Mouse (Mus musculus) layer of hippocampus, adult 8-10 months (tissue): ENCODE measurements at regions not wholly inside any gene's neighbourhood (a gene's known extent, or its start where the extent isn't known, plus 50 kb on each side); places are given as distances from the start of the nearest gene placed in this dataset.

Experiments used
- DNase-seq, 2 experiments: peaks; one replicate each; pipeline ENCODE4 v3.0.0; 2022; ENCODE audit warnings: low spot score in 2 of 2

DNA sequence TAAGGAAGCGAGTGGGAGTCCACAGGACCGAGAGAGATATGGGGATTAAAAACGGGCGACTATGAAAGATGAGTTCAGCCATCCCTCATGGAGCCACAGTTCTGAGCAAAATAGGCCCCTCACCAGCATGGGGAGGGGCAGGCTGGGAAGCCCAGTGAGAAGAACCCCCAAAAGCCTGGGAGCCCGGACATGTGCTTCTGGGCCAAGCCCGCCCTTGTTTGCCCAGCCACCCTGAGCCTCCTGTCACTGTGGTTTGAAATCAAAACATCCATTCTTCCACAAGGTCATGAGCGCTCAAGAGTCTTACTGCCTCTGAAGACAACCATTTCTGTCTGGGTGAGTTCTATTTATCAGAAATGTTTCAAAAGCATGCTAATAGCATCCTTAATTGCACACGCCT is 105.0 kb upstream of the Bcl6 start:
- no peak for DNase-seq

DNA sequence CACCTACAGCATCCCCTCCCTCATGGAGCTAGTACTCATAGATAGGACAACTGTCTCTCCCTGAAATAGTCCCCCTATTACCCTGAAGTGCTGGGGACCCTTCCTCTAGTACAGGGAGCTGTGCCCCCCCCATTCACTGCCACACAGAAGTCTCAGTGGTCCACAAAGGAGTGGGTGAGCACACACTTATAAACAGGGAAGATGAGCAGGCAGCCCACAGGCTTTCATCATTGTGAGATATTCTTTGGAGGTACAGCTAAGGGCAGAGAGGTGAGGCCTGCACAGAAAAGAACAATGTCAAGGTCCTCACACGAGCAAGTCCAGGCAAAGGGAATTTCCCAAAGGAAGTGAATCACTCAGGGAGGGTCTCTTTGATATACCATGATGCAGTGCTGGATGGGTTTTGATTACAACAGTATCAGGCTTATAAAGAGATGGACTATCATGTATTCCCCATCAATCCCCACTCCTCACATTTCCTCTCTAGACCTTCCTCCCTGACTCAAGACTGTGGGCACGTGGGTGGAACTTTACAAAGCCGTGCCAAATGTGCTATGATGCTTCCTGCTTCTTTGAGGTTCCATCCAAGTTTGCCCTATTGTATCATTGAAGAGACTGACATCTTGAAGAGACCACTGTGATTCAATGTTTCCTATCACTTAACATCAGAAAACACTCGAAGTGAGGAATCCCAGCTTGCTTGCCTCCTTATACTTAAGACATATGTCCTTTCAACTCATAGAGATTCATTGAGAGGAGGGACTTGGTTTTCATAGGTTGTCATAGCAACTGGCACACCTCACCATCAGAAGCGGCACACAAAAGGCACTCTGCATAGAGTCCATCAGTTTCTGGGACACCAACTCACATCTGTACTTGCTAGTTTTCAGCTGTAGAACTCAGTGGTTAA is 104.2 kb upstream of the Bcl6 start:
- DNase-seq = no peak

DNA sequence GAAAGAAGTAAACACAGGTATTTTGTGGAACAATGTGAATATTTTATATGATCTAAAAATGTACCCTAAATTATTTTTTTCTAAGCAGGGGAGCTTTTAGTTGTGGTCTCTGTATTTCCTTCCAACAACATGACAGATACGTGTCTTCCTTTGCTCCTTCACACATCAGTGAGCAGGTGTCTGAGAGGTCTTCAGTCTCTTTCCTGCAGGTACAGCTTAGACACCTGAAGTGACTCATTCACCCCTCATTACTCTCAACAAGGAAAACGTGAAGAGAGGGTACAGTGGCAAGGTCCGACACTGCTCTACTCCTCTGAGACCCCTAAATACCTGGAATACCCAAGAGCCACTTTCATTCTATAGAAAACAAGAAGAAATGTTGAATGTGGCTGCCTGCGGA is 103.5 kb upstream of the Bcl6 start:
- DNase-seq = no peak

DNA sequence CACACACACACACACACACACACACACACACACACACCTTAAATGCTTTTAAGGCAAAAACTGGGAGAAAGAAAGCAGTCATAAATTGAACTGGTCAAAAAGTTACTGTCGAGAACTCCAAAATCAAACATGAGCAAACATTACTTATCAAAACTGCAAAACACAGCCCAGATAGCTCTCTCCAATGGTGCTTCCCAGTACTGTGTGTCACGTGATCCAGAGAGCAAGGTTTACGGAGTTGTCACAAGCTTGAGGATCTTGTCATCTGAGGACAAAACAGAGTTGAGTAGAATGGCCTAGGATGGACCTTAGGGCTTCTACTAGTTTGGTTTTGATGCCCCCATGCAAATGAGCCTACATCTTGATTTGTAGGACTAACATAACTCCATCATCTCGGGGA is 102.3 kb upstream of the Bcl6 start:
- DNase-seq = no peak

DNA sequence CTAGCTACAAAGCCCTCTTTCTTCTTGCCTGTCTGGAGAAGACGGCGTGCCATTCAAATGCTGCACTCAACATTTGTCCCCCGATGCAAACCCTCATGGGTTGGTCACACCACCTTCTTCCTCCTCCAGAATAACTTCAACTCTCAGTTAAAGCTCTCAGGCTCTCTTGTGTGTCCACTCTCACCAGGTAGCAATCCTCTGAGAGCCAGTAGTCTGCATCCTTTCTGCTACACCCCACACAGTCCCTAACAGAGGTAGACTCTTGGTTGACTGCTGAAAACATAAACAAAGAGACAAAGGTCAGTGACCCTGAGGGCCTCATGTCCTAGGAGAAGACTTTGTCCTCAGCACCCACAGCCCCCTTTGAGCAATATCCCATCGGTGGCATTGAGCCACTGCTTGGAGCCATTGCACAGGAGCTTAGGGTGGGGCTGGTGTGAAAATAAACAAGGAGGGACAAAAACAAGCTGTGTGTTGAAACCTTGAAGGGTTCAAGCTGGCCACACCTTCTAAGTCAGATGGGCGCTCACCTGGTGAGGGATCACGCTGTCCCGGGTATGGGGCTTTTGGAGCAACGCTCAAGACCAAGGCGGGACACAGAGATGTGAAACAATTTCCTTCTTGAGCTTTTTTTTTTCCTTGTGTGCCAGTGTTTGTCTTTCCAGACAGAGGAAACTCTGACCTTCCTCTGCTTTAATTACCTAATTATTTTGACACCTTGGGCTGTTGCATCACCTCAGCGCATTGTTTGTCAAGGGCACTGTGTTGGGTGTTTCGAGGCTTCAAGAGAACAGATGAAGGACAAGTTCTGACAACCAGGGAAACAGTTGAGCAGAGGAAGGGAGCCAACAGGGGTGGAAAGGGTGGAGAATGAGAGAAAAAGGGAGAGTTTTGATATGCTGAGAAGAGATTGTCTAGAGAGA is 101.4 kb upstream of the Bcl6 start:
- DNase-seq = no peak

DNA sequence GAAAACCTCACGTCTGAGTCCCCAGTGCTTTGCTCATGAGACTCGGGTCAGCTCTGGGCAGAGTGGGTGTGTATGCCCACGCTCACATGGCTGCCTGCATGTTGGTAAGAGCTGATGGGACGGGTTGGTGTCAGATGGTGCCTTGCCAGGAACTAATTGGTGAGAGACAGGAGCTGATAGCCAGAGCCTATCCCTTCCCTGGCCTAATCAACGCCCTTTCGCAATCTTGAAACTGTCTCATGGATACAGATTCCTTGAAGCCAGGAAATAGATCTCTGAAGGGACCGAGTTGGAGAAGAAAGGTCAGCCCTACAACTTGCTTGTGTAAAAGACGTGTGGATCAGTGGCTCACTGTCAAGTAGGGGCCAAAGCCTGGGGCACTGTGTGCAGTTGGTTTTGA is 95.3 kb upstream of the Bcl6 start:
- DNase-seq = no peak

DNA sequence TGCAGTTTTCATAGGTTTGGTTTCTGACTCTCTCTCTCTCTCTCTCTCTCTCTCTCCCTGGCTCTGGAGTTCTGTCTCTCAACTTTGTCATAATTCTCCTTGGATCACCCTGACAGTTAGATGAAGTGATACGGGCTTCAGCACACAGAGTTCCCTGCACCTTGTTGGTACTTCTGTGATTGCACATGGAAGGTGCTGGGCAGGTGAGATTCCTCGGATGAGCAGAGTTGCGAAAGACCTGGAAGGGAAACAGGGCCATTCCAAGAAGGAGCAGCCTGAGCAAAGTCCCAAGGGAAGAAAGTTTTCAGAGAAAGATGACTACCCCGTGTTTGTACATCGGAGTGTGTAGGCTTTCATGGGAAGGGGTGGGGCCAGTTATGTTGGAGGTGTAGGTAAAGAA is 91.8 kb upstream of the Bcl6 start:
- DNase-seq = no peak

DNA sequence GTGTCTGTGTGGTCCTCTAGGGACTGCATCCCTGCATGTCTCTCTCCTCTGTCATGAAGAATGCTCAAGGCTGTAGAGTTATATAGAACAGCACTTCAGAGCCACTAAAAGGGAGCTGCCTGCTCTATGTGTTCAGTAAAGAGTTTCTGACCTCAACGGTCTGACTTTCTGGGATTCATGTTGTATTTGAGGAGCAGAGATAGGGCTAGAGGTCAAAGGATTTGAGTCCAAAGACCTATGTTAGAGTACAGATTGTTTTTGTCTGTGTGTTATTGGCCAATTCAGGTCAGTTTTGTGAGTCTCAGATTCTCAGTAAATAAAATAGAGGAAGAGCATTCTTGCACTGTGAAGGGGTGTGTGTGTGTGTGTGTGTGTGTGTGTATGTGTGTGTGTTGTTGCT is 90.0 kb upstream of the Bcl6 start:
- DNase-seq = no peak

DNA sequence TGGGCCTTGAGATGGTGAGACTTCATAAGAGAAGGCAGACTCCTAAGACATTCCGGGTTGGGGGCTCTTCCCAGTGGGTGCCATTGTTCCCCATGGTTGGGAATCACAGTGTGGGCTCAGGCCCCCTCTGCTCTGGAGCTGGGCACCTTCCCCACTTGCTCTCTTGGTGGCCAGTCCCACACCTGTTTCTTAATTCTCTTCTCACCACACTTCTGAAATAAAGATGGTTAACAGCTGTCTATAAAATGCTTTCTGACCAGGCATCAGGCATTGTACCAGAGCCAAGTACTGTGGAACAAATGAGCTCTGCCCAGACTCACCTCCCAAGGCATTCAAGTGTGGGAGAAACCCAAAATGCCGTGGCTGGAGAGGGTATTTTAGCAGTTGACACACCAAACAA is 88.8 kb upstream of the Bcl6 start:
- DNase-seq = no peak

DNA sequence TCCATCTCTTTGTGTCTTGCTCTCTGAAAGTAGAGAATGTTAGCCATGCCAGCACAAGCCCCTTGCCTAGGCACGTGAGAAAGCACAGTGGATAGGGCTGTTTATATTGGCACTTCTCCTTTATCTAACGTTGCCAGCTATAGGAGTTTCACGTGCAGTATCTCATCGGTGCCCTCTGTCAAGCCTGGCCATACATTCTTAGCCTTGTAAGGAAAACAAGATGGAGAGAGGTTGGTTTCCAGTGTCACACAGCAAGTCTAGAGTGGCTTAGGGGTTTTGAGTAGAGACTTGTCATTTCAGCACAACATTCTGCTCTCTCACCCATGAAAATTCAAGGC is 88.1 kb upstream of the Bcl6 start:
- no peak for DNase-seq

DNA sequence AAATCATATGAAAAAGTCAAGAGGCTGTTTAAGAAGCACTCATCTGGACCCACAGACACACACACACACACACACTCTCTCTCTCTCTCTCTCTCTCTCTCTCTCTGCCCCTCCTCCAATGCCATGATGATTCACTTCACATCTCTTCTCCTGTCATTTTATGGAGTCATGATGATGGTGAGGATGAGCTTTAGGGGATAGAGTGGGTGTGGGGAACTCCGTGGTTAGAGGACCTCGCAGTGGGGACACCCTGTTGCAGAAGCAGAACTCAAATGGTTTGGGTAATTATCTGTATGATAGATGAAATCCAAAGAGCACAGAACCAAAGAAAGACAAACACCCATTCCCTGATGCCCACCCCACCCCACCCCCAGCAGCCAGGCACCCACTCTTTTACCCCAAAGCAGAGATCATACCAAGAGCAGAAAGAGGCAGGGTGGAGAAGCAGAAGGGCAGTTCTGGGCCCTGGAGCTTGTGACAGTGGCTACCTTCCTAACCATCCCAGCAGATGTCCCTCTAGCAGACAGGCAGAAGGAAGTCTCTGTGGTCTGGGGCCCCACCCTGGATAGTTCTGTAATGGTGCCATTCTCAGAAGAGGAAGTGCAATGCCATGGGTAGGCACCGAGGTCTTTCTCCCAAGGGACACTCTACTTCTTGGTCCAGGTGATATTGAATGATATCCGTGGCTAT is 87.6 kb upstream of the Bcl6 start:
- DNase-seq = no peak

DNA sequence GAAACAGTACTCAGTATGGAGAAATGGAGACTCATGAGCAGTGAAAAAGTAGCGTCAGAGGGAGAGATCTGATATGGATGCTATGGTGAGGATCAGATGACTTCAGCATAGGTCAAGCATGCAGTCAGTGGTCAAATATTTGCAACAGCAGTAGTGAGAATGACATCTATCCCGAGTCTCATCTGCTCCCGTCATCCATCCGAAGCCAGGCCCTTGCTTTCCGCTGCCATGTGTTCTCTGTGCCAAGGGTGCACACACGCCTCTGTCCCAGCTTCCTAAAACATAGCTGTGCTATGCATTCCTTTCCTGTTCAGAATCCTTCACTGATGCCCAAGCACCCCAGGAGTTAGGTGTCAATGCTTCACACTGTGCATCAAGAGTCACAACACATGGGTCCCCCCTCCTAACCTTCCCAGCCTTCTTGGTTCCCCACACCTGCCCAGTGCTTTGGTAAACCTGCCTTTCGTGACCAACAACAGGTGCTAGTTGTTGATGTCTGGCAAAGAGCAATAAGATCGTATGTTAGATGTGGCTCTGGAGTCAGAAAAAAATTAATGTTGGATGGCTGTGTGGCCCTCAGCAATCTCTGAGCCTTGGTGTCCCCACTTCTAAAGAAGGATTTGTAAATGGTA is 85.1 kb upstream of the Bcl6 start:
- DNase-seq = no peak

DNA sequence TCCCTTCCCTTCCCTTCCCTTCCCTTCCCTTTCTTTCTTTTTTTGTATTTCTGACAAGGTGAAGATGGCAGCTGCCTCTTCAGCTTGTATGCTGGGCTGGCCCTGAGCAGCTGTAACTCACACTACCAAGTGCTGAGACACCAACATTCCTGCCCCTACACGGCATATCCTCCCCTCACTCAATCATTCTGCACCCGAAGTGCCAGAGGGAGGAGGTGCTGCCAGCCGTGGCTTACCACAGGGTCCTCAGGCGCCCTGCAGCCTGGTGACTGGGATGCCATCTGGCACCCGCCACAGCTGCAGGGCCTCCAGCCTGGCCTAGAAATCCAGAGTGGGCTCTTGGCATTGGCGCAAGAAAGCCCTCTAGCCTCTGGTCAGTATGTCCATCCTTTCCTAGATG is 84.4 kb upstream of the Bcl6 start:
- no peak for DNase-seq

DNA sequence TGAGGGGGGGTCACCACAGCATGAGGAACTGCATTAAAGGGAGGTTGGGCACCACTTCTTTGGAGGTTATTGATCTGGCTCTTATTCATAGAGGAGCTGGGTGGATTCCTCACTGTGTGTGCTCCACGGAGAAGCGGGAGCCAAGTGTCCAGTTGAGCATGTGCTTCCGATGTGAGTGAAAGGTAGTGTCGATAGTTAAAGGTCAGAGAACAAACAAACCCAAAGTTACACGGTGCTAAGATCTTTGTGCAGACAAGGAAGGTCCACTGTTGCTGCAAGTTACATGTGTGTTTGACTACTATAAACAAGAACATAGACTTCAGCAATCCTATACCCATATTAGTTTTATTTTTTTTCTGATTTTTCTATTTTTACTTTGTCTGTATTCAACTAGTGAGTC is 80.8 kb upstream of the Bcl6 start:
- DNase-seq = no peak

DNA sequence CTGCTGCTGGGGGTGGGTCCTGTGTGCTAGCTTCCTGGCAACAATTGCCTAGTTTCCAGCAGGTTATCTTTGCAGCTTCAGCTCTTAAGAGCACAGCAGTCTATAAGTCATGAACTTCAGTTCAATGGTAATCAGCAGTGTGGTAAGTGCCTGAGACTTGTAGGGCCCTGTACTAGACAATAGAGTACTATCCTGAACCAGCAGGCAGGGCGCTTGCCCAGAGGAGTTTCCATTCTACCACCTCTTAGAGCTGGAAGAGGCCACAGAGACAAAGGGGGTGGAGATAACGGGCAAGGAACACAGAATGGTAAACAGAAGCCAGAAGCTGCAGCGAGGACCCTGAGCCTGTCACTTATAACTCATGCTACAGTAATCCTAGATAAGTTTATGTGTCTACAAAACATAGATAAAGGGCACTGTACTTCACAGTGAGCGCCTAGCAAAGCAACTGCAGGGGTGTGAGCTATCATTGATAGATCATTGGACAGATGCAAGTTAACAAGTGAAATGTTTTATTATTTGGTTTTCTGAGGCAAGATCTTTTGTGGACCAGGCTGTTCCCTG is 79.7 kb upstream of the Bcl6 start:
- no peak for DNase-seq

DNA sequence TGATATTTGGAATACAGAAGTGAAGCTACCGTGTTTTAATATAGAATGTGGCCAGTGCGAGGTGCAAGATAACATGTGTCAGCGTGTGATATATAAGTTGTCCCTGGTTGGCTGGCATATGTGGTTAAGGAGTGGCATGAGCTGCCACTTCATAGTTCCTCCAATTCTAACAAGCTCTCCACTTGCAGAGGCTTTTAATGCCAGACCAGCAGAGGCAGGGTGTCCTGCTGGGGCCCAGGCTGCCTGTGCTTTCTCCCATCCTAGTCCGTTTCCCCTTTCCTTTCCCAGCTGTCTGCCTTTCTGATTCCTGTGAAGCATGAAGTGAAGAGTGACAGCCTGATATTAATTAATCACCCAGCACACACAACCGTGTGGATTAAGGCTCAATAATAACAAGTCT is 73.7 kb upstream of the Bcl6 start:
- no peak for DNase-seq

DNA sequence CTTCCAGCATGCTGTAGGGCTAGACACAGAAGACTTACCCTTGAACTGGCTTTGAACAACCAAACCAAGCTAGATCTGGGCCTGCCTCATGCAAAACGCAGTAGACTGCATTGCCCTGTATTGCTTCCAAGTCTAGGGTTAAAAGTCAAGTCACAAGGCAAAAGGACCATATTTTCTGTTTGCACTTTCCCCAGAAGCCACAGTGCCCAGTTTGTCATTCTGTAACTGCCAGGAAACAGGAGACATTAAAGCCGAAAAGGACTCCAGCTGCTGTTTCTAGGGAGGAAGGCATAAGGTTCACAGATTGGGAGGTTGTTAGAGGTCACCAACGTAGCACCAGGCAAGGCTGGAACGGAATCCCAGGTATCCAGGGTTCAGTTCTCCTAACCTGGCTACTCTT is 72.8 kb upstream of the Bcl6 start:
- no peak for DNase-seq

DNA sequence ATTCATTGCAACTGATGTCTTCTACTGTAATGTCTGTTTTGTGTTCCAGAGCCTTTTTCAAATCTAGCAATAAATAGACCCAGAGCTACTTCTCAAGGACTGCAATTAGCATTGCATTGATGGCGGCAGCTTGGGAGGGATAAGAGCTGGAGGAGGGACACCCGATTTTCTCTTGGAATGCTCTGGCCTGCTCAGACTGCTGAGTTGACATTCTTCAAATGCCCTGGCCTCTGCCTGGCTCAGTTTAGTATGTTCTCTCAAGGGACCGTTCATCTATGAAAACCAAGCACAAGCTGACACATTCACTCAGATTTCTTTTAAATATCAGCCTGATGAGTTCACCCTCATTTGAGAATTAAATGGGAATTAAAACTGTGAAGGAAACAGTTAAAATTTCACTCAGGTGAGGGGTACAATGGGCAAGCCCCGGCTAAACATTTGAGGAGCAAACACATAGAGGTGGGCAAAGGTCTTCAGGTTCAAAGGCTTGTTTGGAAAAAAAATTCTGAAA is 70.5 kb upstream of the Bcl6 start:
- DNase-seq = no peak

DNA sequence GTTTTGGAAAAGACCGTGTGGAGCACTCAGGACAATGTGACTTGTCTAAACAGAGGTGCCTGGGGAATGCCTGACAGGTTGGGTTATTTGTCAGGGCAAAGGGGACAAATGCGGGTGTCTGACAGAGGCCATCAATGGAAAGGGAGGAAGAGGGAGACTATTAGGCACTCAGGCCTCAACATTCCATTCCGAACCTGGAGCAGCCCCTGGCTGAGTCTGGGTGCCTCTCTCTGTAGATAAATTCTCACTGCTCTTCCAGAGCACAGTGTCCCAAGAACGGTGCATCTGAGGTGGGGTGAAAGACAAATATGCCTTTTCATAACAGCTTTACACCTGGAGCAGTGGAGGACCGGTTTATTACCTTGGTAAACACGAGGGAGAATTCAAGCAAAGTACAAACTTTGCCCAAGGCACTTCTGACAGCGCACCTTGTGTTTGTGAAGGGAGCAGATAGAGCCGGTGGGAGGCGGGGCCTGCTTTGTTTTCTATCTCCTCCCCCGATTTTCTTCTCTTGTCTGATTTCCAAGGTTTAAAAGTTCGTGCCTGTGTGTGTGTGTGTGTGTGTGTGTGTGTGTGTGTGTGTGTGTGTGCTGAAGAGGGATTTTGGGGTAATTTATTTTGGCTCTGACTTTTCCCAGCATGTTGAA is 68.4 kb upstream of the Bcl6 start:
- no peak for DNase-seq

DNA sequence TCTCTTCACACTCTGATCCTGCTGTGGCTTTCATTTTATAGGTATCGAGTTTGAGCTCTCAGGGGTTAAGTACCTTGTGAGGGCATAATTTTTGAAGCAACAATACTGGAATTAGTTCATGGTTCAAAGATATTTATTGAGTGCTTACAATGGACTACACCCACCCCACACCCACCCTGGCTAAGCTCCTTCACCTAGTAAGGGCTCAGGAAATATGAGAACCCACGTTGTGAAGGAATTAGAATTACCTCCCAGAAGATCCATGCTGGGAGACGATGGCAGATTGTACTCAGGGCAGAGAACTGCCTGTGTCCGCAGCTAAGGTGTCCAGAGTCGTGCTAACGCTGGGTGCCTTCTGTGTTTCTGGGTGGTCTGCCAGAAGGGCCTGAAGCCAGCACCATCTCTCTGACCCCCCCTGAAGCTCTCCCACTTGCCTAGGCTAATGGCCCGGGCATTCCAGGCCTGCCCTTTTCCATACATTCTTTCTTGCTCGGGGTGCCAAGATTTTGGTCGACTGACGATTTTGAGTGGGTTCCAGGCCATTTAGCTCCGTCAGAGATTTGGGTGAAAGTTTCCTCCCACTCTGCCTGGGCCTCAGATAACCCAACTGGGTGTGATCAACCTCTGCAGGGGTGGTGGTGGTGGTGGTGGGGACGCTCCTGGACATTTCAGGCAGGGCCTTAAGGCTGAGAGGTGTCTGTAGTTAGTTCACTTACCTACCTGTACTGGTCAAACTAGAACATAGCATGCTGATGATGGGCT is 67.7 kb upstream of the Bcl6 start:
- DNase-seq = no peak
